ENCODE assay signal across 8 mouse cellular contexts in the genomic region with DNA sequence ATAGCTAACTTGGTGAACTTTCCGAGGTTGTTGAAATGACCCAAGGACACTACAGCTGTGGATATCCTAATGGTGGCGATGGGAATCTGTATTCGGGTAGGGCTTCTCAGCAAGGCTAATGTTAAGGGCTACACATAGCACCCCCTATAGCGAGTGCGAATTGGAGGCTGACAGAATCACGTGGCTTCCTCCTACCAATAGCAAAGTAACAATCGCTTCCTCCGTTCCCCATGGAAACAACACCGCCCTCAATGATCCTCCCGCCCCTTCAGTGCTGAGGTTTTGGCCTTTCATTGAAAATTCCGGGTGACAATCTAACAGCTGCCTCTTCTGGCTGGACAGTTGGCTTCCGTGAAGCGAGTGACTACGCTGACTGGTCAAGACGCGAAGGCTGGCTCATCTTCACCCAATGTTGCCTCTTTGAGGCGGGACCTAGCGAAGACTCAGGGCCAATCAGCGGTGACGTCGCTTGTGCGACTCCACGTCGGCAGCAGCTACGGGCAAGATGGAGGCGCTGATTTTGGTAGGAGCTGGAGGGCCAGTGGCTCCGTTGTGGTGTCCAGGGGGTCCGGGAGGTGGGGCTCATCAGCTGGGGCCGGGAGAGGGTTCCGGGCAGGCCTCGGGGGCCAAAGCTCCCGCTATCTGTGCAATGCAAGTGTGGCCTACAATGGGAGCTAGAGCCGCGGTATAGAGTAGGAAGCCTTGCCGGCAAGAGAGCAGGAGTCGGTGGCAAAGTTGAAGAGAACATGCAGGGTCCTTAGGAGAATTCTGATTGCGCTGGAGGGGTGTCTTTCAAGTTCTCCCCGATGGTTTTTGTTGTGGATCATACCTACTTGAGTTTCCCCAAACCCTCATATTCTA. TPM values are rescaled to one million over a fixed set of nuclear protein-coding genes. Genes with fewer than 3 reads are reported as not detected.
DNase-seq lines count a peak whose midpoint lies in the region; ATAC-seq lines count a peak whose summit lies in the region.

Copz1 (plus strand) TSS at position 296 of the 861 bp plus-strand sequence.

- H3K36me3 ChIP-seq in heart, embryonic 13.5 days = no peaks in the 10 kb centered on the region
- H3K36me3 ChIP-seq in liver, embryonic 12.5 days = peaks cover 13% of the 10 kb centered on the region
- no peaks in the 10 kb centered on the region for H3K36me3 ChIP-seq in stomach, embryonic 15.5 days

- peak within 1 kb of the TSS; percentile 68 for H3K4me3 ChIP-seq in brown adipose tissue, adult 24 weeks (ENCODE audit: insufficient read depth, low read depth, low read length)
- H3K4me3 ChIP-seq in heart, embryonic 13.5 days = peak within 1 kb of the TSS; percentile 76
- peak within 1 kb of the TSS; percentile 90 for H3K4me3 ChIP-seq in liver, embryonic 12.5 days
- H3K4me3 ChIP-seq in stomach, embryonic 15.5 days (replicated peaks) = peak within 1 kb of the TSS; percentile 78

- peak within 1 kb of the TSS; percentile 78 for H3K4me2 ChIP-seq in heart, embryonic 13.5 days
- H3K4me2 ChIP-seq in liver, embryonic 12.5 days = peak within 1 kb of the TSS; percentile 80
- peak within 1 kb of the TSS; percentile 70 for H3K4me2 ChIP-seq in stomach, embryonic 15.5 days

- peaks cover 2% of the 10 kb centered on the region; the same call in 1 of the 2 replicates for H3K4me1 ChIP-seq in brown adipose tissue, adult 24 weeks (ENCODE audit: control insufficient read depth, insufficient read depth, insufficient read length, low read length)
- peaks cover 19% of the 10 kb centered on the region for H3K4me1 ChIP-seq in heart, embryonic 13.5 days
- peaks cover 66% of the 10 kb centered on the region for H3K4me1 ChIP-seq in liver, embryonic 12.5 days
- 0 out of 2 replicates have a peak, but pooled peaks cover 3% of the 10 kb centered on the region for H3K4me1 ChIP-seq in stomach, embryonic 15.5 days

- peak within 1 kb of the TSS; percentile 92 for H3K9ac ChIP-seq in heart, embryonic 13.5 days
- H3K9ac ChIP-seq in liver, embryonic 12.5 days = peak within 1 kb of the TSS; percentile 87
- H3K9ac ChIP-seq in stomach, embryonic 15.5 days = peak within 1 kb of the TSS; percentile 86

- no peaks in the 10 kb centered on the region for H3K27me3 ChIP-seq in heart, embryonic 13.5 days (replicated peaks)
- H3K27me3 ChIP-seq in liver, embryonic 12.5 days (replicated peaks) = no peaks in the 10 kb centered on the region
- no peaks in the 10 kb centered on the region for H3K27me3 ChIP-seq in stomach, embryonic 15.5 days (replicated peaks)

- H3K27ac ChIP-seq in brown adipose tissue, adult 24 weeks (replicated peaks; ENCODE audit: low read depth, low read length) = no peak within 1 kb of the TSS
- peak within 1 kb of the TSS; percentile 51 for H3K27ac ChIP-seq in heart, embryonic 13.5 days (replicated peaks)
- H3K27ac ChIP-seq in liver, embryonic 12.5 days = peak within 1 kb of the TSS; percentile 81
- no peak within 1 kb of the TSS; the same call in 1 of the 2 replicates for H3K27ac ChIP-seq in stomach, embryonic 15.5 days

- no peaks in the 10 kb centered on the region for H3K9me3 ChIP-seq in heart, embryonic 13.5 days
- H3K9me3 ChIP-seq in liver, embryonic 12.5 days (replicated peaks) = no peaks in the 10 kb centered on the region
- no peaks in the 10 kb centered on the region for H3K9me3 ChIP-seq in stomach, embryonic 15.5 days

- WGBS in heart, embryonic 13.5 days = under 1% methylated on average over 38 of the region's 38 CpGs
- WGBS in liver, embryonic 12.5 days (ENCODE audit: insufficient replicate concordance) = 1% methylated on average over 38 of the region's 38 CpGs
- WGBS in stomach, embryonic 15.5 days = under 1% methylated on average over 38 of the region's 38 CpGs

- peak; percentile 98 for ATAC-seq in heart, embryonic 13.5 days (ENCODE audit: extremely low read depth, insufficient number of reproducible peaks, low FRiP score, low TSS enrichment)
- ATAC-seq in liver, embryonic 12.5 days = peak; percentile 98
- ATAC-seq in stomach, embryonic 15.5 days (ENCODE audit: insufficient read depth, low FRiP score, low read depth) = peak; percentile 99

- peak; percentile 98 for DNase-seq in CD4-positive, CD25-positive, alpha-beta regulatory T cell, adult 2 months (ENCODE audit: low read depth, low spot score)
- peak; percentile 97 for DNase-seq in fat pad, adult 2 months (ENCODE audit: extremely low read depth, low read depth, low spot score)
- DNase-seq in kidney, postnatal 10 days = peak; percentile 97
- DNase-seq in natural killer cell, adult 2 months (ENCODE audit: low spot score in 2 of 2) = peak; percentile 95 to 96

RNA-seq across cellular contexts. Expression of gene Copz1, which starts in this region (rescaled TPM):
- 85.4 and 95.1 TPM in 2 replicates for polyA plus RNA-seq in brown adipose tissue, adult 24 weeks (2012; ENCODE audit: insufficient read depth, insufficient read length, missing spikeins)
- polyA plus RNA-seq in heart, embryonic 13.5 days (2015; fragmentation: Nextera tagmentation; extraction: Ambion mirVana) = 163 and 178 TPM in 2 replicates
- 246 and 250 TPM in 2 replicates for polyA plus RNA-seq in liver, embryonic 12.5 days (2016; fragmentation: Nextera tagmentation; extraction: Ambion mirVana)
- polyA plus RNA-seq in stomach, embryonic 15.5 days (2015; fragmentation: Nextera tagmentation; extraction: Ambion mirVana) = 248 and 260 TPM in 2 replicates

Comparison
In these comparisons a context has a peak if more than half of its experiments do, and no peak if none do; other contexts are left out.
1. H3K27ac ChIP-seq: peak in heart, embryonic 13.5 days (single experiment) and liver, embryonic 12.5 days (single experiment); none in brown adipose tissue, adult 24 weeks (single experiment) and stomach, embryonic 15.5 days (single experiment).
2. Peak in every context shown above with its lines, with median percentiles within 50 percentile points of each other: DNase-seq, H3K4me3 ChIP-seq, ATAC-seq, H3K4me2 ChIP-seq and H3K9ac ChIP-seq.